Mouse (Mus musculus): ENCODE measurements around the gene Hoxb13.

Gene Hoxb13

DNA sequence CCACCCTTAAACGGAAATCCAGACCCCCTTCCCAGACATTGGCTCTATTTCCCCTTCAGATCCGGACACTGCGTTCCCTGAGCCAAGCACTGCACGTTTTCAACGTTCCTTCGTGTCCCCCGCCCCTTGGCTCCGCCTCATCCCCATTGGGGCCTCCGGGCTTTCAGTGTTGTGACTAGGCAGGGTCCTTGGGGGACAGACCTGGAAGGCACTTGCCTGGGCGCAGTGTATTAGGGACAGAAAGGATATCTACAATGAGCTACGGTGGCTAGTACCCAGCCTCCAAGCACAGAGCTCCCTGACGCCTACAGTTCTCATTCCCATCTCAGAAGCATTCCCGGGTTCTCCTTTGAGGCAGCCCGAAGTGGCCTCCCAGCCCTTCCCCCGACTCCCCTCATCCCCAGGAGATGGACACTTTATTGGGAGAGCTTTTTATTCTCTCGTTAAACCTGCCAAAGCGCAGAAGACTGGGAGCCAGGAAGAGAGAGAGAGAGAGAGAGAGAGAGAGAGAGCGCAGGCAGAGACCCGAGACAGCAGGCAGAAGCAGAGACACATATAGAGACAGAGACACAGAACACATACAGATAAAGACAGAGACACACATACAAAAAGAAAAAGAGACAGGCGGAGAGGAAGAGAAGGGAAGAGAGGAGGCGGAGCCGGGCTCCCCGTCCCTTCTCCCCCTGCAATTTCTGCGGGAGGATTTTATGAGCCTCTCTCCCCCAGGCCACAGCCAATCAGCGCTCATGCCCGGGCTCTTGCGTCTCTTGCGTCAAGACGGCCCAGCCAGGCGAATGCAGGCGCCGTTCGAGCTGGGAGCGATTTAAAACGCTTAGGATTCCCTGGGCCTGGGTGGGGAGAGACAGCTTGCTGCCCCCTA, at the start of gene Hoxb13:
Gene Hoxb13, plus strand, starts transcription at position 796 of the 880 bp plus-strand sequence.
- no peak for DNase-seq (ENCODE audit: low read depth, low spot score)

DNA sequence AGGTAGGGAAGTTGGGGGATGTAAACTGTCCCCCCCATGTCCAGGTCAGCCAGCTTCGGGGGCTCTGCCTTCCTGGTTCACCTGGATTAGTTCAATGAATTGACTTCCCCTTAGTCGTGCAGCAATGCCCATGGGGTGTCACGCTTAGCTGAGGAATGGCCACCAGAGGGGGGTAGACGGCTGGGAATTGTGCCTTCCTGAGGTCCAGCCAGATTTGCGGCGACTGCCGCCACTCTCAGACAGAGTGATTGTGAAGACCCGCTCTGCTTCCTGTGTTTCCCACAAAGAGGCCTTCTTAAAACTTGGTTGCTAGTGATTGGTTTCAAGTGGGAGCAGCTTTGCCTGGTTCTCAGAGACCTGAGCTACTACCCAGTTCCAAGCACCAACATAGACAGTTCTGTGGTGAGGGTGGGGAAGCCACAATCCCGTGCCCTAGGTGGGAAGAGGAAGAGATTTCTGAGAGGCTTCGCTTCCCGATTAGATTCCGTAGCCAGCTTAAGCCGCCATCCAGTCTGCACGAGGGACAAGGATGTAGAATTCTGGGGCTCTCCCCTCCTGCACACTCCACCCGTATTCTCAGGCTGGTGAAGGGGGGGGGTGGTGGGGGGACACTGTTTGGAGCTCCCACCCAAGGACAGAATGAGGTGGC, 48.4 kb upstream of the Hoxb13 start:
- no peak for DNase-seq (ENCODE audit: low read depth, low spot score)

- no peak for DNase-seq (ENCODE audit: low read depth, low spot score)
These were observed 46.6 kb upstream of the Hoxb13 start for GRCm38 (mm10) chr11:96147471-96147870.

DNA sequence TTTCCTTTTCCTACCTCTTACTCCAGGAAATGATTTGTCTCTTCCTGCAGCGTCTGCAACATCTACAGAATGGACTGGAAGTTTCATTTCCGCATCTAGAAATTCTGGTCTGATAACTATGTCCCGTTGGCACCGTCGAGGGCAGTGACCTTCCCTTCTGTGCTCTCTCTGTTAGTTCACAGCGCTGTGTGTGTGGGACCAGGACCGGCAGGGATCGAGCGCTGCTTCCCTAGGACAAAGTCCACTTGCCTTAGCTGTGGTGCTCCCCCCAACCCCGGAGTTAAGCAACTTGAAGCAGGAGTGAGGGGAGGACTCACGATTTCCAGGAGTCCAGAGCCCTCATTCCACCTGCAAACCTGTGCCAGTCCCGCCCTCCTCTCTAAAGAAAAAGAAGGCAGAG, 29.3 kb upstream of the Hoxb13 start:
- DNase-seq (ENCODE audit: low read depth, low spot score): no peak

- DNase-seq (ENCODE audit: low read depth, low spot score): no peak
These were observed 26.0 kb upstream of the Hoxb13 start for GRCm38 (mm10) chr11:96168125-96168524.

DNA sequence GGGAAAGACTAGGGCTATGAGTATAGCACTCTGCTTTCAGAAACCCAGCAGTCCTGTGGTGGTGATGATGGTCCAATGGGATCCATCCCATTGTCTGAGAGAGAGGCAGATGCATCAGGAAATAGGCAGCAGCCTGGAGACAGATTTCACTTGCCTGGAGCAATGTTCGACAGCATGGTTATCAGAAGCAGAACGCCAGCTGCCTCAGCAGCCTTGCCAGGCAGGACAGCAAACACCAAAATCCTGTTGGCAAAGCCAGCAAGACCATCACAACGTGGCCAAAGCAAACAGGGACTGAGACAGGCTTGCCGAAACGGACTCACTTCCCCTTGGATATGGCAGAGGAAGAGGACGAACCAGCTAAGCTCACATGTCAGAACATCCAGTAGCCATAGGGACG, 25.1 kb upstream of the Hoxb13 start:
- DNase-seq (ENCODE audit: low read depth, low spot score): no peak

GRCm38 (mm10) chr11:96170711-96171379, 23.3 kb upstream of the Hoxb13 start:
- no peak for DNase-seq (ENCODE audit: low read depth, low spot score)

DNA sequence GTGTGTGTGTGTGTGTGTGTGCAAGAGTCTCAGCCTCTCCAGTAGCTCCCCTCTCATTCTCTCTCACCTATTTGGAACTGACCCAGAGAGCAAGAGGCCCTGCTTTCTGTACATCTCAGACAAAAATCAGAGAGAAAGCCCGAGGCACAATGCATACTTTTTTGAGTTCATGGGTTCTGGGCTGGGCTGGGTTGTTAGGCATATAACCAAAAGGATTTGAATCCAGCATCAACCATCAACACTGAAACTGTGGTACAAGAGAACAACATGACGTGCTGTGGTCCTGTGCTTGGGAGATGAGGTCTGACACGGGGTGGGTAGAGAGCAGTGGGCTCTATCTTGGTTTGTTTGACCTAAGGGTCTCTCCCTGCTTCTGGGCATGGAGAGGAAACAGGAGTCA, 22.5 kb upstream of the Hoxb13 start:
- DNase-seq (ENCODE audit: low read depth, low spot score): no peak

DNA sequence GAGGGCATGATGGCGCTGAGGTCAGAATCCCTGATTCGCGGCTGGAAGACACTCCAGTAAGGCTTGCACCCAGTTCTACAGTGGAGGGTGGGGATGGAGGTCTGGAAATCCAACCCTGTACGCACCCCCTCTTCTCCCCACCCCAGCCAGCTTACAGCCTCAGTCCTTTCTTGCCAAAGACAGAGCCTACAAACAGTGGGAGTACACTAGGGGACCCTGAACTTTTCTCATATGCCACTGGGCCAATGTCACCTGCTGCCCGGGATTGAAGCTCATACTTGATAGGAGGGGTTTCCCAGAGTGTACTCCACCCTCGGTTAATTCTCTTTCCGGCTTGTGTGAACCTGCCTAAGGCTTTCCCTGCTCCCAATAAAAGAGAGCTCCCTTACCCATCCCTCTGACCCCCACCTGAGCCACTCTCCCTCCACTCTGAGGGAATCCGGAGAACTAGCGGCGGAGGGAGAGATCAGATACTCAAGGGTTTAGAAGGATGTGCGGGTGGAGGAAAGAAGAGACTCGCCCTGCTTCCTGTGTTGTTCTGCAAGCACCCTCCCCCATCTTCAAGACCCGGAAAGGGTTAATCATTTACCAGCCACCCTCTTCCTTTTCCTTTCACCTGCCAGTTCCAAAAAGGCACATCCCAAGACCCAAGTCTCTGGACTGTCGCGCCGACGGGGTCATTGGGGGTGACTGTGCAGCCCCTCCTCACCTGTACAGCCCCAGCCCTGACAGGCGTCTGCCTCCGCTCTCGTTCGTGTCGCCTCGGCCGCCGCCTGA, 21.4 kb upstream of the Hoxb13 start:
- no peak for DNase-seq (ENCODE audit: low read depth, low spot score)

DNA sequence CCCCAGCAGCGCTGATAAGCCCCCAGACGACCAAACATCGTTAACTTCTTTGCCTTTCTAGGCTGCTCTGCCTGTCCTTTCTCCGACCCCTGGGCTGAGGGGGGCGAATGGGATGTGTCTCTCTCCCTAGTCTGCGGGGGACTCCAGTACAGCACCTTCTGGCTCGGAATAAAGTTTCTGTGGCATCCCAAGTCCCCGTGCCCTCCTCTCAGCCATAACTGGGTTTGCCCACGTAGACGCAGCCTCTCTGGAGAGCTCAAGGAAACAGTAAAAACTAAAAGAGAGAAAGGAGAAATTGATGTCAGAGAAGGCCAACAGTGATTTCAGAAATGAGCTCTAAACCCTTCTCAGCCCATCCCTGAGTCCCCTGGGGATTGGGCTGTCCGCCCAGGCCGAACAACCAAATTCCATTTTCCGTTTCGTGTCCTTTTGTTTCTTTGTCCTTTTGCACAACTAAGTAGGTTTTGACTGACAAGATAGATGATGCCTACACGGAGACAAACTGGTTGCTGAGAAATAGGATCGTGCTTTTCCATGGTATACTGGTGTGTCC, 20.8 kb upstream of the Hoxb13 start:
- DNase-seq (ENCODE audit: low read depth, low spot score): no peak

- no peak for DNase-seq (ENCODE audit: low read depth, low spot score)
These were observed 19.2 kb upstream of the Hoxb13 start for GRCm38 (mm10) chr11:96174881-96175280.

- no peak for DNase-seq (ENCODE audit: low read depth, low spot score)
These were observed 18.6 kb upstream of the Hoxb13 start for GRCm38 (mm10) chr11:96175511-96175910.

DNA sequence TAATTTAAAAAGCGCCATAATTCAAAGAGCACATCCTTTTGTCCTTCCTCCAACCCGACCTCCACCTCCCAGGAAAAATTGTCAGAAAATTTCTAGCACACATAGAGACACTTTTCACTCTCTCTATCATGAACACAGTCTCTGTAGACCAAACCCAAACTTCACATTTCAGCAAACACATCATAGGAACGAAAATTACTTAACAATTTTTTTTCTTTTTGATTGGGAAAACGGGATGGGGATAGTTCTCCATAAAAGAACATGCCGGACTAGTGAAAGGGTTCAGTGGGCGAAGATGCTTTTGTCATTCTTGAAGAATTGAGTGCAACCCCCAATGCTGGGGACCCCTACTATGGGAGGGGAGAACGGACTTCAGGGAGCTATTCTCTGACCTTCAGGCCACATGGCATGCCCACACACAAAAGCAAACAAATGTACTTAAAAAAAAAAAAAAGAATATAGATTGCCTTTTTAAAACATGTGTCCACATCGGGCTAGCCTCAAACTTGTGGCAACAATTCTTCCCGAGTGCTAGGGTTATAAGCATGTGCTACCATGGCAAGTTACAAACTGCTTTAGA, 18.1 kb upstream of the Hoxb13 start:
- no peak for DNase-seq (ENCODE audit: low read depth, low spot score)

DNA sequence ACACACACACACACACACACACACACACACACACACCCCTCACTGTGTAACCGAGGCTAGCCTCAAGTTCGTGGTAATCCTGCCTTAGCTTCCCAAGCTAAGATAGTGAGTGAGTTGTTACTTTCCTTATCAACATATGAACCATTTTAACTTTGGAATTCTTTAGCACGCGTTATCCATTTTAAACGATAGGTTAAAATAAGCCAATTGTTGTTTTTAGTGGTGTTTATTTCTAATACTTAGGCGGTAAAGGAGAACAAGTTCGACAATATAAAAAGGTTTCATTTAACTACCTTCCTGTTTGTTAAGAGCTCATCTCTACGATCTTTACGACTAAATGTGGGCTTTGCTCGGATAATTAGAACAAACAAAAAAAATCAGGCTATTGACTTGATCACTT, 17.3 kb upstream of the Hoxb13 start:
- no peak for DNase-seq (ENCODE audit: low read depth, low spot score)

- DNase-seq (ENCODE audit: low read depth, low spot score): no peak
These were observed 16.5 kb upstream of the Hoxb13 start for GRCm38 (mm10) chr11:96177546-96178174.

DNA sequence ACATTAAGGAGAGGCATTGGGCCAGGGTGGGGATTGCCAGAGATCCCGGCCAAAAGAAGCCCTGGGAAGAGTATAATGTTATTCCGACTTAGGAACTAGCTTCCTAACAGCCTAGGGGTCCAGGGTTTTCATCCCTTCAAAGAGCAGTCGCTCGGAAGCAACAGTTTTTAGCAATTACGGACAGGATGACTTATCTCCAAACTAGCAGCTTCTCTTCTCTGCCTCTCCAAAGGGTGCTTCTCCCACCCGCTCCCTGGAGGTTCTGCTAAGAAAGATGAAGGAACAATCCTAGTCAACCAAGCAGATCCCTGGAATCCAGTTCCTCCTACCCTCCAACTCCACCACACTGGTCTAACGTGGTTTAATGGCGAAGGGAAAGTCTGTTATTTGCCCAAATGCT, 15.8 kb upstream of the Hoxb13 start:
- DNase-seq (ENCODE audit: low read depth, low spot score): no peak

- no peak for DNase-seq (ENCODE audit: low read depth, low spot score)
These were observed 15.1 kb upstream of the Hoxb13 start for GRCm38 (mm10) chr11:96178911-96179503.

- DNase-seq (ENCODE audit: low read depth, low spot score): no peak
These were observed 13.1 kb upstream of the Hoxb13 start for GRCm38 (mm10) chr11:96181061-96181460.

DNA sequence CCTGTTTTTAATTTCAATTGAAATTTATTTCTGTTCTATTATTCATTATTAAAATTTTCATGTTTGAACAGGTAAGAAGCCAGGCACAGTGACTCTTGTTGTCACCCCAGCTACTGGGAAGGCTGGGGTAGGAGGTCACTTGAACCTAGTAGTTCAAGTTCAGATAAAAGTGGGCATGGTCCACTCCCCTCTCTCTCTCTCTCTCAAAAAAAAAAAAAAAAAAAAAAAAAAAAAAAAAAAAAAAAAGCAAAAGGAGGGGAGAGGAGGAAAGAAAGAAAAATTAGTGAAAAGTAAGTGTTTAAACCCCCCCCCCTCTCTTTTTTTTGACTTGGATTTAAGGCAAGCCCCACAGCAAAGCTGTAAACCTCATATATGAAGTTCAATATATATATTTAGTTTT, 9.9 kb upstream of the Hoxb13 start:
- DNase-seq (ENCODE audit: low read depth, low spot score): no peak

DNA sequence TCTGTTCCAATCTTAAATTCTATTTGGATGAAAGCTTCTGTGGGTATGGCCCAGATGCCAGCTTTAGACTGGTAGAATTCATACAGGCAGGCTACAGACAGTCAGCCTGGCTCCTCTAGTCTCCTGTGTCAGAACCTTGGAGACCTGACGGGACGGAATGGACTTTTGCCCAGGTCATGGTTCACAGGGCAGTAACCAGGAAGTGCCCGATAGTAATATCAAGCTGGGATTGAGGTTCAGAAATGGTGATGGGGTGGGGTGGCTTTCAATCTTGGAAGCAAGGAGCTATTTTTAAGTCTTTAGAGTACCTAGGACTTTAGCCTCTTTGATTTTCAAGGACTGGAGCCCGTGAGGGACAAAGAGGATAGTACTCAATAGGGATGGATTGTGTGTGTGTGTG, 6.8 kb upstream of the Hoxb13 start:
- no peak for DNase-seq (ENCODE audit: low read depth, low spot score)

All from c-Kit-negative CD71-positive TER-119-positive erythroid progenitor cells, embryonic 14.5 days (primary cell).